Mouse (Mus musculus) G1E (cell line): Measurements from ENCODE around the gene Thrap3. TPM values are rescaled to one million over a fixed set of nuclear protein-coding genes. Genes with fewer than 3 reads are reported as not detected.

Source experiments
- ATAC-seq: 2 replicates; pipeline ENCODE4 v1.8.0; 2016; ENCODE audit warnings: mild to moderate bottlenecking; ENCODE audit not compliant: insufficient number of reproducible peaks, poor library complexity, low FRiP score, severe bottlenecking; ENCODE audit errors: extremely low read depth
- DNase-seq: peaks from one replicate; pipeline ENCODE4 v3.0.0; 2012; ENCODE audit warnings: low spot score
- H3K27me3 ChIP-seq: 2 replicates; pipeline ENCODE4 v1.6.1; 2012; ENCODE audit warnings: mild to moderate bottlenecking, low read length, inconsistent platforms; ENCODE audit not compliant: insufficient read depth
- H3K36me3 ChIP-seq: replicated peaks from 2 replicates; pipeline ENCODE3; 2012; ENCODE audit warnings: mild to moderate bottlenecking, inconsistent platforms
- H3K4me1 ChIP-seq: 2 replicates; pipeline ENCODE4 v1.6.1; 2012; ENCODE audit warnings: low read depth, low read length, inconsistent platforms, mixed read lengths; ENCODE audit not compliant: insufficient read depth
- H3K4me3 ChIP-seq: 2 replicates; pipeline ENCODE4 v1.5.1; 2012; ENCODE audit warnings: low read depth, mild to moderate bottlenecking, inconsistent platforms, low read length, moderate library complexity, mixed read lengths
- H3K9me3 ChIP-seq: replicated peaks from 2 replicates; pipeline ENCODE4 v1.6.1; 2012; ENCODE audit warnings: inconsistent platforms
- CTCF ChIP-seq: IDR thresholded peaks from 2 replicates; pipeline ENCODE4 v1.5.1; 2012; ENCODE audit warnings: low read depth, low read length, inconsistent platforms, mixed read lengths
- GATA1 ChIP-seq: IDR thresholded peaks from 2 replicates; pipeline ENCODE4 v1.6.1; 2012; ENCODE audit warnings: borderline replicate concordance, low read length, inconsistent platforms, mixed read lengths
- GATA2 ChIP-seq: IDR thresholded peaks from 2 replicates; pipeline ENCODE4 v1.6.1; 2012; ENCODE audit warnings: low read depth, low read length, inconsistent platforms, borderline replicate concordance
- POLR2AphosphoS5 ChIP-seq: IDR thresholded peaks from 2 replicates; pipeline ENCODE4 v1.6.1; 2012; ENCODE audit warnings: low read depth, low read length, inconsistent platforms; ENCODE audit not compliant: insufficient replicate concordance
- TAL1 ChIP-seq: conservative IDR thresholded peaks from 2 replicates; pipeline ENCODE4 v1.6.1; 2012; ENCODE audit warnings: low read depth, low read length, inconsistent platforms, mixed read lengths
- polyA plus RNA-seq: library from polyadenylated mRNA; stranded (reverse); fragments of >175 nt; gene quantifications from 2 replicates; pipeline ENCODE4 v1.2.3, GENCODE M21; 2012
- total RNA-seq, 2 experiments: library from RNA; stranded (forward) in 1 of 2; stranded (reverse) in 1 of 2; fragments of 200-1000 nt in 1 of 2; fragments of >200 nt in 1 of 2; fragmentation: Nextera tagmentation in 1 of 2; gene quantifications; 2 replicates each; pipeline ENCODE4 v1.2.3; 2014 to 2017

Gene Thrap3
- total and polyA plus RNA-seq, 3 experiments: 209 to 356 (median 305) TPM

DNA sequence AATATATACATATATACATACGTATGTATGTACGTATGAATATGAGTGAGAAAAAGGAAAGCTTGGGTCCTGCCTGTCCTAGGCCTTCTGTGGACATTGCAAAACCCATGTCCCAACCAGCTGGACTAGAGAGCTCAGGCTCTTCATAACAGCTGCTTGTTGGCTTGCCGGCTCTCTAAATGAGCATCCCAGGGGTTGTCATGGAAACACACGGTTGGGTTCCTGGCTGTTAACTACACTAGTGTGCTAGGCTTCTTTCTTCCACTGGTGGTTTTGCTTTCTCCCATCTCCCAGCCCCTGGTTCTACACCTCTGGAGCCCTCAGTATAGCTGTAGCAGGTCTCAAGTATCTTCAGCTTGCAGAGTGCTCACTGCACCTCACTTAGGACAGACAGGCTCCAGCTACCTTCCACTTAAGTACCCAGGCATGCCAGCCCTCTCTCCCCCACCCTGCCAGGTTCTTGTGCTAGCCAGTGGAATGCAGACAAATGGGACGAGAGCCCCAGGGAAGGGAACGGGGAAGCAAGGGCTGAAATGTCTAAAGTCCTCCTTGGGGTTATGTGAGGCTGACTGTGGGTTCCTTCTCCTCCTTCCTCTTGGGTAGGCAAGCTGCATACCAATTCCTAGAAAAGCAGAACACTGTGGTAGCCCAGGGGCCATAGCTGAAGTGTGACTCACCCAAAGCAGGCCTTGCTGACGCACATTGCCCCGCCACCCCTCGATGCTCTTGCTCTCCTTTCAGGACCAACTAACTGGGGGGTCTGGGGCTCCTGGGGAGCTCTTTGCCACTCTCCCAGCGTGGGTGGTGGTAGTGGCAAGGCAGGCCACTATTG, 71.1 kb downstream of the Thrap3 start:
- TF ChIP-seq GATA2 (no peak), POLR2AphosphoS5 (no peak), CTCF (no peak), GATA1 (no peak), TAL1 (no peak)
- Histone ChIP-seq H3K36me3 (peaks cover 94% of the 10 kb centered on the region), H3K4me1 (peaks cover 12% of the 10 kb centered on the region), H3K4me3 (no peak overlapping the region), H3K27me3 (no peaks in the 10 kb centered on the region), H3K9me3 (no peaks in the 10 kb centered on the region)
- DNase-seq (peak; percentile 47), ATAC-seq (peak; percentile 49; the same call in 1 of the 2 replicates)

DNA sequence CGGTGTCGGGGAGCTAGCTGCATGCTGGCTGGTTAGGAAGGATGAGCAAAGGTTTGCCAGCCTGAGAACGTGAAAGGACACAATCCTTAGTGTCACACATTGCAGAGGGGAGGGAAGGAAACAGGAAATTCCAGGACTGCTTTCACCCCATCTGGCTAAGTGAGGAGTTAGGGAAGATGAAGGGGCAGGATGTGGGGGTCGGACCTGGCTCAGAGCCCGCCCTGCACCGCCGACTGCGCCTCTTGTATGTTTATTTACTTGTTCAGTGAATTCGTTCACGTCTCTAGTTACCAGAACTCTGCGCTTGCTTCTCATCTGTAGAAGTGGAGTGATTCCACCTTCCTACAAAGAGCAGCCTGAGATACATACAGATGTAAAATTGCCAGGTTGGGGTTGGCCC, 72.1 kb downstream of the Thrap3 start:
- H3K36me3 ChIP-seq: peaks cover 94% of the 10 kb centered on the region
- H3K27me3 ChIP-seq: no peaks in the 10 kb centered on the region
- no peak overlapping the region; the same call in 1 of the 2 replicates for H3K4me3 ChIP-seq
- peaks cover 12% of the 10 kb centered on the region for H3K4me1 ChIP-seq
- no peak for TF ChIP-seq POLR2AphosphoS5
- ATAC-seq (no peak), DNase-seq (no peak)
- H3K9me3 ChIP-seq: no peaks in the 10 kb centered on the region

DNA sequence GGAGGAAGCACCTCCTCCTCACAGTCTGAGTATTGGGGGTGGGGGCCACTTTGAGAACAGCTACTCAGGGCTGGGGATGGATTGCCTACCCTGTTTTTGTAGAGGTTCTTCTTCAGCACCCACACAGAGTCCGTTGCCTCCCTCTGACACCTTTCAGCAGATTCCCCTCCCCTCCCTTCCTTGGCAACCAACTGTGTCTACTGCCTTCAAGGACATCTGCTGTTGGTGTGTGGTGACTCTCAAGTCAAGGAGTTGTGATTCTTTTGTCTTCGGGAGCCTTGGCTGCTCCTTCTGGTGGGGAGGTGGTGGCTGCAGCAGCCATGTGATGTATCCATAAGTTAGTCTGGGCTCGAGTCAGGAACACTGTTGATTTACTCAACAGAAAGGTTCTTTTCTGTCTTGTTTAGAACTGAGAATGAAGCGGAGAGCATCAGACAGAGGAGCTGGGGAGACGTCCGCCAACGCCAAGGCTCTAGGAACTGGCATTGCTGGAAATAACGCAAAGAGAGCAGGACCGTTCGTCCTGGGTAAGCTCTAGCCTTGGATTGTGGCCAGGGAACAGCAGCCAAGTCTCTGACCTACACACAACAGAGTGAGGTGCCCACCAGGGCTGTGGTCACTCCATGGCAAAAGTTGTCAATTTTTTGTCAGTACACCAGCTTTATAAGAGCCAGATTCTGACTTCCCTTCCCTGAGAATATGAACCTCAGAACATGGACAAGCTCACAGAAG, 79.1 kb downstream of the Thrap3 start:
- TF ChIP-seq TAL1 (no peak), CTCF (no peak), POLR2AphosphoS5 (no peak), GATA2 (no peak), GATA1 (no peak)
- DNase-seq (no peak), ATAC-seq (no peak)
- no peaks in the 10 kb centered on the region for H3K4me1 ChIP-seq
- peaks cover 81% of the 10 kb centered on the region for H3K36me3 ChIP-seq
- H3K4me3 ChIP-seq: no peak overlapping the region
- H3K9me3 ChIP-seq: no peaks in the 10 kb centered on the region
- H3K27me3 ChIP-seq: no peaks in the 10 kb centered on the region

DNA sequence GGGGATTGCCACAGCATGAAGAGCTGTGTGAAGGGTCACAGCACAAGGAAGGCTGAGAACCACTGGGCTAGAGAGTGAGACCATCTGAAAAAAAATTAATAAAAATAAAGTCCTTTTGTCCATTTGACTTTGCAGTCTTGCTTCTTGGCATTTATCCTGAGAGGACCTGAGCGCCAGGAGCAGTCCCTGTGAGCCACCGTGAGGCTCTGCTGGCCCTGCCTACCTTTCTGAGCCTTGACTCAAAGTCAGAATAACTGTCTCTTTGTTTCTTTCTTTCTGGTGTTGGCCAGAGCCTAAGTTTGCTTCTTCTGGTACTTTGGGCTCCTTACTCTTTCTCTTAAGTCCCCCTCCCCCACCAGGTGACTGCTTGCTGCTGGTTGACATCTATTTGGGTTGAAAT, 82.1 kb downstream of the Thrap3 start:
- peaks cover 2% of the 10 kb centered on the region; the same call in 1 of the 2 replicates for H3K4me1 ChIP-seq
- no peak for ATAC-seq
- no peak overlapping the region for H3K4me3 ChIP-seq
- no peaks in the 10 kb centered on the region for H3K27me3 ChIP-seq
- no peak for DNase-seq
- TF ChIP-seq POLR2AphosphoS5 (no peak), GATA2 (no peak), CTCF (no peak), GATA1 (no peak), TAL1 (no peak)
- H3K9me3 ChIP-seq: no peaks in the 10 kb centered on the region
- peaks cover 83% of the 10 kb centered on the region for H3K36me3 ChIP-seq

DNA sequence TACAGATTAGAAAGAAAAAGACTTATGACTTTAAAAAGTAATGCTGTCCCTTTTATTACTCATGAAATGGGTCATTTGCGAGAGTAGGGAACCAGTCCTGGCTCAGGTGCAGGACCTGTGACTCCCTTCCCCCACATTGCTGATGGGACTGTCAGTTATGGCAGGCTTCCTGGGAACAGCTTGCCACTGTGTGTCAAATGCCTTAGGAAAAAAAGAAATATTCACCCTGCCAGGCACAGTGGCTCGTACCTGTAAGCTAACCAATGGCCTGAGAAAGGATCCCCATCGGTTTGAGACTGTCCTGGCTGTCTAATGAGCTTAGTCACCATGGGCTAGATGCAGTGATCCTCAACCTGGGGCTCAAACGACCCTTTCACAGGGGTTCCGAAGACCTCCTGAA, 82.5 kb downstream of the Thrap3 start:
- Histone ChIP-seq H3K9me3 (no peaks in the 10 kb centered on the region), H3K27me3 (no peaks in the 10 kb centered on the region), H3K36me3 (peaks cover 83% of the 10 kb centered on the region), H3K4me3 (no peak overlapping the region), H3K4me1 (peaks cover 2% of the 10 kb centered on the region; the same call in 1 of the 2 replicates)
- ATAC-seq: no peak
- DNase-seq: no peak
- no peak for TF ChIP-seq GATA1
- no peak for TF ChIP-seq TAL1
- no peak for TF ChIP-seq CTCF
- TF ChIP-seq POLR2AphosphoS5: no peak
- no peak for TF ChIP-seq GATA2

DNA sequence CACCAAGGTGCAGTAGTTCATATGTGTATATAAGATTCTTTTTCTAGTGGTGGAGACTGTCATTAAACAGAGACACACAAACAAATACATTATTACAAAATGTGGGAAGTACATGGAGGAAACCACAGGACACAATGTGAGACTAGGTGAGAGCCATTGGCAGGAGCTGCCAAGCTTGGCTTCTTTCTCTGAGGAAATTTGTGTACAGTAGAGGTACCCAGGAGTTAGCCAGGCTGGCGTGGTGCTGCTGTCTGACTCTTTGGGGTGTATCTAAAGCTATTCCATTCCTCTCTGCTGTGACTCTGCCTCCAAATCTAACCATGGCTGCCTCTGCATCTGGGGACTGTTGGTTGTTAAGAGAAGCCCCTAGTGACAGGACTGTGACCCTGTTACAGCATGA, 83.5 kb downstream of the Thrap3 start:
- peaks cover 82% of the 10 kb centered on the region for H3K36me3 ChIP-seq
- ATAC-seq: no peak
- TF ChIP-seq CTCF (no peak), POLR2AphosphoS5 (no peak), TAL1 (no peak), GATA1 (no peak), GATA2 (no peak)
- no peaks in the 10 kb centered on the region for H3K27me3 ChIP-seq
- no peak overlapping the region for H3K4me3 ChIP-seq
- no peaks in the 10 kb centered on the region for H3K9me3 ChIP-seq
- no peak for DNase-seq
- peaks cover 2% of the 10 kb centered on the region; the same call in 1 of the 2 replicates for H3K4me1 ChIP-seq
